Mouse (Mus musculus) ES-Bruce4 (cell line): ENCODE data around the gene Shbg.
"Not testable (repeated sequence)": the region's sequence is repeated elsewhere in the genome, so short reads cannot be mapped to it uniquely, and the experiment has no call there.

Experiments
- CTCF ChIP-seq: IDR thresholded peaks from one replicate; pipeline ENCODE4 v1.8.1; 2011; ENCODE audit warnings: low read depth, low read length
- POLR2A ChIP-seq: IDR thresholded peaks from one replicate; pipeline ENCODE4 v1.8.1; 2011; ENCODE audit warnings: low read length; ENCODE audit not compliant: insufficient read depth

DNA sequence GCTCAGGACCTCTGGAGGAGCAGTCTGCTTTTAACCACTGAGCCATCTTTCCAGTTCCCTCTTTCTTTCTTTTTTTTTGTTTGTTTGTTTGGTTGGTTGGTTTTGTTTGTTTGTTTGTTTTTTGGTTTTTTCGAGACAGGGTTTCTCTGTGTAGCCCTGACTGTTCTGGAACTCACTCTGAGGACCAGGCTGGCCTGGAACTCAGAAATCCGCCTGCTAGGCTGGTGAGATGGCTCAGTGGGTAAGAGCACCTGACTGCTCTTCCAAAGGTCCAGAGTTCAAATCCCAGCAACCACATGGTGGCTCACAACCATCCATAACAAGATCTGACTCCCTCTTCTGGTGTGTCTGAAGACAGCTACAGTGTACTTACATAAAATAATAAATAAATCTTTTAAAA lies 6.6 kb upstream of the Shbg start:
- not testable (repeated sequence) for TF ChIP-seq CTCF, POLR2A
